Mouse (Mus musculus) hindbrain, postnatal 0 days (tissue): ENCODE results near the gene Fnbp1. TPM values are rescaled to one million over a fixed set of nuclear protein-coding genes. Genes with fewer than 3 reads are reported as not detected.
A peak's percentile ranks its signal among the peaks of the same experiment; 100 is the strongest.

ENCODE experiments used
- ATAC-seq: fragments of 200-750 bp; cut with Nextera tagmentation; 2 replicates; pipeline ENCODE4 v1.8.0; 2017; ENCODE audit warnings: mild to moderate bottlenecking, moderate TSS enrichment, moderate library complexity
- DNase-seq: peaks from one replicate; pipeline ENCODE4 v3.0.0-alpha.2; 2015; ENCODE audit warnings: low spot score
- H3K27ac ChIP-seq: fragments of 300-500 bp; sonication (generic); 2 replicates; pipeline ENCODE4 v1.5.1; 2014; ENCODE audit warnings: mild to moderate bottlenecking
- H3K27me3 ChIP-seq: fragments of 300-500 bp; sonication (generic); 2 replicates; pipeline ENCODE4 v1.6.1; 2014; ENCODE audit warnings: low read length, mixed read lengths; ENCODE audit not compliant: insufficient read depth
- H3K36me3 ChIP-seq: fragments of 300-500 bp; sonication (generic); 2 replicates; pipeline ENCODE4 v1.6.1; 2014; ENCODE audit warnings: low read length, mixed read lengths; ENCODE audit not compliant: insufficient read depth
- H3K4me1 ChIP-seq: fragments of 300-500 bp; sonication (generic); 2 replicates; pipeline ENCODE4 v1.6.1; 2014; ENCODE audit warnings: antibody characterized with exemption, low read length, mixed read lengths; ENCODE audit not compliant: insufficient read depth
- H3K4me2 ChIP-seq: fragments of 300-500 bp; sonication (generic); 2 replicates; pipeline ENCODE4 v1.6.1; 2014; ENCODE audit warnings: low read depth, mild to moderate bottlenecking, low read length, moderate library complexity, mixed read lengths
- H3K4me3 ChIP-seq: fragments of 300-500 bp; sonication (generic); 2 replicates; pipeline ENCODE4 v1.5.1; 2014; ENCODE audit warnings: low read length
- H3K9ac ChIP-seq: fragments of 300-500 bp; sonication (generic); replicated peaks from 2 replicates; pipeline ENCODE4 v1.6.1; 2014; ENCODE audit warnings: mild to moderate bottlenecking, low read length, moderate library complexity, mixed read lengths
- H3K9me3 ChIP-seq: fragments of 300-500 bp; sonication (generic); 2 replicates; pipeline ENCODE4 v1.6.1; 2016; ENCODE audit warnings: low read length, mixed read lengths
- CTCF ChIP-seq: IDR thresholded peaks from 2 replicates; pipeline ENCODE4 v1.5.1; 2016; ENCODE audit warnings: antibody characterized with exemption, control low read depth, low read depth
- WGBS: fragments of 180-500 bp; shearing (Covaris S2); extraction: QIAGEN DNeasy Blood & Tissue Kit; methylation state at CpG from one replicate; pipeline ENCODE4 v1.1.7; 2014; 5-methylcytosine and 5-hydroxymethylcytosine counted together
- polyA plus RNA-seq: library from polyadenylated mRNA; unstranded; fragments of >200 nt; fragmentation: Nextera tagmentation; extraction: Ambion mirVana; gene quantifications from 2 replicates; pipeline ENCODE4 v1.2.1, GENCODE M21; 2015
- total RNA-seq: library from RNA; depleted of rRNA; stranded (reverse); fragments of >200 nt; gene quantifications from 2 replicates; pipeline ENCODE4 v1.2.3, GENCODE M21; 2014

Fnbp1 gene
- total and polyA plus RNA-seq, 2 experiments from 2014 or later = 24.1 to 32.1 TPM

DNA sequence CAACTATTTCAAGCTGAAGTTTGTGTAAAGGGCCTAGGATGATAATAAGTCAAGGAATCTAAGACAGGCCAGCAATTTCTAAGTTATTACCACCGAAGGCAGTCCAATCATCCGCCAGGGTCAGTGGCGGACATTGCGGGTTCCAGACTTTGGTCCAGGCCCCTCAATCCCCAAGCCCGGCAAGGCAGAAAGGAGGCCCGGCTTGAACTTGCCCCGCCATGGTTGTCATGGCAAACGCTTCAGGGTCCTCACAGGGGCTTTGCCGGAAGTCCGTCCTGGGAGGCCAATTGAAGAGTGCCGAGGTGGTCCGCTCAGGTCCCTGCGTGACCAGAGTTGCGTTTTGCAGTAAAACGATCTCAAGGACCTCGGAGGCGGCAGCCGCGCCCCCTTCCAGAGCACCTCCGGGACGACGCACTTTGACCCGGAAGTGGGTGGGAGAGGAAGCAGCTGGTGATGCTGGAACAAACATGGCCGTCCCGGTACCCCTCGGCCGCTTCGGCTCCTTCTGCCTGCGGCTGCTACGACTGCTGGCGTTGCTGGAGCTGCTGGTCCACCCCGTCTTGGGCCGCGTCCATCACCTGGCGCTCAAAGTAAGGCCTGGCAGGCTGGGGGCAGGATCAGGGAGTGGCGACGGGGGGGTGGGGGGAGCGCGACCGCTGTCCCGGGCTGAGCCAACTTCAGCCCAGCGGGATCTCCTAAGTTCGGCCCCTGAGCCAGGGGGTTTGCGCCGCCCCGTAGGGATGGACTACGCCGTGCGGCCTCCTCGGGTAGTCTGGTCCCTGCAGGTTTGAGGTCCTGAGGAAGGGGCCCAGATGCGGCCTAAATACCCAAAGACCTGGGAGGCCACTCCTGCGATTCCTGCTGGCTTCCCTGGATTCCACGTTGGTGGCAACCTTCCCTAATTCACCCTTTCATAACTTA lies 10.3 kb upstream of the Fnbp1 start, which contains the start of gene Gpr107:
Gene Gpr107, plus strand, starts transcription at position 425 of the 921 bp plus-strand sequence.
- H3K36me3 ChIP-seq = peaks cover 8% of the 10 kb centered on the region; the same call in 1 of the 2 replicates
- WGBS = under 1% methylated on average over 49 of the region's 53 CpGs
- H3K4me2 ChIP-seq = peak within 1 kb of the TSS; percentile 75
- ATAC-seq = peak; percentile 96
- H3K9ac ChIP-seq = peak within 1 kb of the TSS; percentile 88
- peak; percentile 92 for DNase-seq
- no peaks in the 10 kb centered on the region for H3K9me3 ChIP-seq
- peak within 1 kb of the TSS; percentile 99 for H3K4me3 ChIP-seq
- no peaks in the 10 kb centered on the region for H3K27me3 ChIP-seq
- TF ChIP-seq CTCF = no peak
- H3K4me1 ChIP-seq = peaks cover 17% of the 10 kb centered on the region
- H3K27ac ChIP-seq = peak within 1 kb of the TSS; percentile 82

- TF ChIP-seq CTCF = peak; percentile 42; the same call in 1 of the 2 replicates
- H3K4me2 ChIP-seq = peak overlapping the region; percentile 75; the same call in 1 of the 2 replicates
- H3K4me3 ChIP-seq = no peak overlapping the region
- H3K27me3 ChIP-seq = no peaks in the 10 kb centered on the region
- H3K36me3 ChIP-seq = peaks cover 8% of the 10 kb centered on the region; the same call in 1 of the 2 replicates
- no peaks in the 10 kb centered on the region for H3K9me3 ChIP-seq
- H3K9ac ChIP-seq = no peak overlapping the region
- peaks cover 17% of the 10 kb centered on the region for H3K4me1 ChIP-seq
- H3K27ac ChIP-seq = no peak overlapping the region
- ATAC-seq = no peak
- no peak for DNase-seq
Measured at GRCm38 (mm10) chr2:31150762-31151161, 9.0 kb upstream of the Fnbp1 start.

GRCm38 (mm10) chr2:31147054-31147453 lies 5.2 kb upstream of the Fnbp1 start:
- no peak overlapping the region for H3K4me2 ChIP-seq
- no peak overlapping the region for H3K9ac ChIP-seq
- H3K4me3 ChIP-seq = no peak overlapping the region
- DNase-seq (no peak), ATAC-seq (no peak)
- WGBS = 91% methylated on average over 7 of the region's 7 CpGs
- H3K9me3 ChIP-seq = no peaks in the 10 kb centered on the region
- no peaks in the 10 kb centered on the region for H3K27me3 ChIP-seq
- peaks cover 6% of the 10 kb centered on the region for H3K4me1 ChIP-seq
- no peak for TF ChIP-seq CTCF
- H3K27ac ChIP-seq = no peak overlapping the region
- H3K36me3 ChIP-seq = peaks cover 8% of the 10 kb centered on the region; the same call in 1 of the 2 replicates

DNA sequence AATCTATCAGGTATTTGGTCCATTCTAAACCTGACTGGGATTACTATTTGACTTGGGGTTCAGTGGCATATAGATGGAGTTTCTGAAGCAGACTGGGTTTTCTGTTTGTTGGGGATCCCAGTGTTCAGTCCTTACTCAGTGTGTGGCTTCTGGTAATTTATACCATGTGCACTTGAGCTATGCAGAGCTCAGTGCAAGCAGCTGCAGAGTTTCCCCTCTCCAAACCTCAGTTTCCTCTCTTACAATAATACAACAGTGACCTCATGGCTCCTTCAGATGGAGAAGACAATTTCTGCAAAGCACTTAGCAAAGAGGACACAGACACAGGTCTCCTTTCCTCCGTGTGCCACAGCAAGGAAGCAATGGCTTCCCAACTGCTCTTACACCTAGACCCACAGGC lies 3.1 kb upstream of the Fnbp1 start:
- no peaks in the 10 kb centered on the region for H3K9me3 ChIP-seq
- TF ChIP-seq CTCF = no peak
- whole genome bisulfite sequencing = 83% methylated on average over 1 of the region's 1 CpGs

GRCm38 (mm10) chr2:31143768-31144695 lies 2.2 kb upstream of the Fnbp1 start:
- no peak for ATAC-seq
- TF ChIP-seq CTCF = no peak
- no peak overlapping the region for H3K27ac ChIP-seq
- H3K9me3 ChIP-seq = no peaks in the 10 kb centered on the region
- WGBS = 84% methylated on average over 16 of the region's 16 CpGs
- H3K4me3 ChIP-seq = no peak overlapping the region
- H3K4me1 ChIP-seq = peaks cover 9% of the 10 kb centered on the region
- H3K27me3 ChIP-seq = no peaks in the 10 kb centered on the region
- H3K4me2 ChIP-seq = no peak overlapping the region
- no peak for DNase-seq
- H3K9ac ChIP-seq = no peak overlapping the region
- peaks cover 5% of the 10 kb centered on the region; the same call in 1 of the 2 replicates for H3K36me3 ChIP-seq

More for the DNA sequence above, 3.1 kb upstream of the Fnbp1 start:
- Histone ChIP-seq H3K27ac (no peak overlapping the region), H3K27me3 (no peaks in the 10 kb centered on the region), H3K4me1 (peaks cover 7% of the 10 kb centered on the region), H3K4me3 (no peak overlapping the region), H3K4me2 (no peak overlapping the region), H3K9ac (no peak overlapping the region), H3K36me3 (peaks cover 5% of the 10 kb centered on the region; the same call in 1 of the 2 replicates)
- DNase-seq (no peak), ATAC-seq (no peak)

DNA sequence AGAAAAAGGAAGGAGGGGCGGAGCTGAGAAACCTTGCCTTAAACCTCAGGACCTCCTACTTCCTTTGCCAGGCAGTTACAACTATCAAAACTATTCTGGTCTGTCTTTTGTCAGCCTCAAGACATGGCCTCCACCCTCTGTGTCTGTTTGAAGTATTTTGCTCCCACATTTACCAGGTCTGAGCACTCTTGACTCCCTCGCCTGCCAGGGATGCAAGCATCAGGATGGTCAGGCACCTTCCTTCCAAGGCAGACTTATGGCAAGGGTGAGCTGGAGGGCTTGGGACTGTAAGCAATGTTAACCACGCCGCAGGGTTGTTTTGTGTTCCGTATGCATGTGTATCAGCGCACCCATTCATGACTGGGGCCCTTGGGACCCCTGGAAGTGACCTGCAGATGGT lies 1.5 kb upstream of the Fnbp1 start:
- Histone ChIP-seq H3K9me3 (no peaks in the 10 kb centered on the region), H3K36me3 (0 out of 2 replicates have a peak, but pooled peaks cover 5% of the 10 kb centered on the region), H3K27ac (no peak overlapping the region), H3K4me3 (no peak overlapping the region), H3K27me3 (no peaks in the 10 kb centered on the region), H3K9ac (no peak overlapping the region), H3K4me1 (peaks cover 9% of the 10 kb centered on the region), H3K4me2 (no peak overlapping the region)
- ATAC-seq = no peak
- no peak for DNase-seq
- TF ChIP-seq CTCF = no peak
- 79% methylated on average over 6 of the region's 6 CpGs for WGBS
